Mouse (Mus musculus) liver, embryonic 14.5 days (tissue): Measurements from ENCODE around the gene Sele.

Experiments used
- CTCF ChIP-seq: IDR thresholded peaks from 2 replicates; pipeline ENCODE4 v1.5.1; 2016; ENCODE audit warnings: antibody characterized with exemption, low read depth, control low read depth
- EP300 ChIP-seq: IDR thresholded peaks from 2 replicates; pipeline ENCODE4 v1.6.1; 2016; ENCODE audit warnings: antibody characterized with exemption, low read depth

DNA sequence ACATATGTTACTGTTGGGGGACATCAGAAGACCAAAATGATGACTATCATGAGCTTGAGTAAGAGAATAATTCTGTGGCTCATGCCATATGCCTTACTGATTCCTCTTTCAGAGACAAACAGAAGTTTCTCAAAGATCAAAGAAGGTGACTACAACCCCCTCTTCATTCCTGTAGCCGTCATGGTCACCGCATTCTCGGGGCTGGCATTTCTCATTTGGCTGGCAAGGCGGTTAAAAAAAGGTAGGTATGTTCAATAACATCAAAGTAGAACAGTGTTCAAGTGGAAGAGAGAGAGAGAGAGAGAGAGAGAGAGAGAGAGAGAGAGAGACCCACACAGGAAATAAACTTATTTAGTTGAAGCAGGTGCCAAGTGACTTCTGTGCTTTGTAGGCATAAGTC lies 24.0 kb downstream of the Sele start:
- TF ChIP-seq CTCF, result no peak
- no peak for TF ChIP-seq EP300
